Mouse (Mus musculus) limb, embryonic 13.5 days (tissue): ENCODE results near the gene Crtac1. TPM values are rescaled to one million over a fixed set of nuclear protein-coding genes. Genes with fewer than 3 reads are reported as not detected.
A peak's percentile ranks its signal among the peaks of the same experiment; 100 is the strongest.

ENCODE experiments used
- ATAC-seq: fragments of 200-750 bp; cut with Nextera tagmentation; 2 replicates; pipeline ENCODE4 v1.8.0; 2017; ENCODE audit warnings: low read depth, moderate number of reproducible peaks, moderate TSS enrichment; ENCODE audit not compliant: low FRiP score
- H3K27ac ChIP-seq: fragments of 300-500 bp; sonication (generic); 2 replicates; pipeline ENCODE4 v1.5.1; 2015; ENCODE audit warnings: inconsistent platforms, mild to moderate bottlenecking, moderate library complexity
- H3K27me3 ChIP-seq: fragments of 300-500 bp; sonication (generic); 2 replicates; pipeline ENCODE4 v1.6.1; 2015; ENCODE audit warnings: mild to moderate bottlenecking, inconsistent platforms
- H3K36me3 ChIP-seq: fragments of 300-500 bp; sonication (generic); 2 replicates; pipeline ENCODE4 v1.6.1; 2015; ENCODE audit warnings: inconsistent platforms, mild to moderate bottlenecking, moderate library complexity
- H3K4me1 ChIP-seq: fragments of 300-500 bp; sonication (generic); 2 replicates; pipeline ENCODE4 v1.6.1; 2015; ENCODE audit warnings: inconsistent platforms
- H3K4me2 ChIP-seq: fragments of 300-500 bp; sonication (generic); replicated peaks from 2 replicates; pipeline ENCODE4 v1.6.1; 2015; ENCODE audit warnings: inconsistent platforms, mild to moderate bottlenecking, moderate library complexity
- H3K4me3 ChIP-seq: fragments of 300-500 bp; sonication (generic); 2 replicates; pipeline ENCODE4 v1.5.1; 2015; ENCODE audit warnings: moderate library complexity, mild to moderate bottlenecking, inconsistent platforms
- H3K9ac ChIP-seq: fragments of 300-500 bp; sonication (generic); 2 replicates; pipeline ENCODE4 v1.6.1; 2015; ENCODE audit warnings: mild to moderate bottlenecking, inconsistent platforms
- H3K9me3 ChIP-seq: fragments of 300-500 bp; sonication (generic); 2 replicates; pipeline ENCODE4 v1.6.1; 2016; ENCODE audit warnings: inconsistent platforms
- WGBS: fragments of 180-500 bp; shearing (Covaris S2); methylation state at CpG from one replicate; pipeline ENCODE4 v1.1.7; 2015; 5-methylcytosine and 5-hydroxymethylcytosine counted together
- polyA plus RNA-seq: library from polyadenylated mRNA; unstranded; fragments of >200 nt; fragmentation: Nextera tagmentation; extraction: Ambion mirVana; gene quantifications from 2 replicates; pipeline ENCODE4 v1.2.1, GENCODE M21; 2015

Gene Crtac1
- polyA plus RNA-seq, 1 experiment from 2014 or later: 3.9 TPM

DNA sequence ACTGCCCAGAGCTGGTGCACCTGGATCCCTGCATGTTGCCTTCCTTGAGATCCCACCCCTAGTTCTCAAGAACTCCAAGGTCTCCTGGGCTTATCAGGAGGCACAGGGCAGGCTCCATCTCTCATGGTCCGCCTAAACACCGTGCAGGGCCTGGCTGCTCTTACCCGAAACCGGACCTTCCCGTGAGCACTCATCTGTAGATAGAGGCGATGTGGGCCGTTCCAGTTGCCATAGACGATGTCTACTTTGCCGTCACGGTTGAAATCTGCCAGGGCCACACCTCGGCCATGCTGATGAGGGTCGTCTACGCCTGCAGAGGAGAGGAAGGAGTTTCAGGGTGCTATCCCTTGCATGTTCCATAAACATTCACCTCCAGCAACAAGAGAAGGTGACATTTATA, 127.1 kb downstream of the Crtac1 start:
- WGBS: 88% methylated on average over 13 of the region's 13 CpGs
- no peak overlapping the region for H3K9ac ChIP-seq
- H3K4me3 ChIP-seq: no peak overlapping the region
- no peaks in the 10 kb centered on the region for H3K9me3 ChIP-seq
- H3K36me3 ChIP-seq: no peaks in the 10 kb centered on the region
- no peak overlapping the region for H3K4me2 ChIP-seq
- ATAC-seq: no peak
- no peak overlapping the region for H3K27ac ChIP-seq
- peaks cover 13% of the 10 kb centered on the region for H3K27me3 ChIP-seq
- peaks cover 8% of the 10 kb centered on the region for H3K4me1 ChIP-seq

DNA sequence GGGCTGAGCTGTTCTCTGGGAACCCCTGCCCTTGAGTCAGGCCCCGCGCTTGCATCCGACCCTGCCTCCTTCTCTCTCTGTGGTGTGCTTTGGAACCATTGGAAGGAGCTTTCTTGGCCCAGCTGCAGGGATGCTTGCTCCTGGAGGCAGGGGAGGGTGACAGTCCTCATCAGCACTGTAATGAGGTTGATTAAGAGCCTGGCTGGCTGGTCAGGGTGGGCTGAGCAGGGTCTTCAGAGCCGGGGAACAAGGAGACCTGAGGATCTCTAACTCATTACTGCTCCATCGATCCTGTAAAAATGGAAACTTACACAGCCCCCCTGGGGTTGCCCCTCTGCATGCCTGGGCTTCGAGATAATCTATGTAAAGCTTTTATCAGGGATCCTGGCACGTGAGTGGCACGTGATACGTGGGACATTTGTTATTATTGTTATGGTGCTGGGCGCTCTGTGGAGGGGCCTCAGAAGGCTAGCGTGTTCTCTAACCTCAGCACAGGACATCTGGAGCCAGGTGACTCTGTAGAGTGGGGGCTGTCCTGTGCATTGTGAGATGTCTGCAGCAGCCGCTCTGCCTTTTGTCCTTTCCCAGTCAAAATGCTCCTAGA, 128.3 kb downstream of the Crtac1 start:
- H3K4me3 ChIP-seq: no peak overlapping the region
- no peaks in the 10 kb centered on the region for H3K36me3 ChIP-seq
- no peak overlapping the region for H3K4me2 ChIP-seq
- no peaks in the 10 kb centered on the region for H3K9me3 ChIP-seq
- peaks cover 8% of the 10 kb centered on the region for H3K4me1 ChIP-seq
- no peak for ATAC-seq
- no peak overlapping the region for H3K27ac ChIP-seq
- H3K27me3 ChIP-seq: peaks cover 13% of the 10 kb centered on the region
- WGBS: 65% methylated on average over 12 of the region's 12 CpGs
- no peak overlapping the region for H3K9ac ChIP-seq

GRCm38 (mm10) chr19:42293216-42293615, 138.4 kb downstream of the Crtac1 start:
- no peak overlapping the region for H3K4me2 ChIP-seq
- no peaks in the 10 kb centered on the region for H3K27me3 ChIP-seq
- no peaks in the 10 kb centered on the region for H3K36me3 ChIP-seq
- peaks cover 48% of the 10 kb centered on the region for H3K4me1 ChIP-seq
- no peak for ATAC-seq
- 78% methylated on average over 6 of the region's 6 CpGs for WGBS
- H3K9ac ChIP-seq: no peak overlapping the region
- no peak overlapping the region for H3K27ac ChIP-seq
- H3K9me3 ChIP-seq: no peaks in the 10 kb centered on the region
- H3K4me3 ChIP-seq: no peak overlapping the region

- H3K4me1 ChIP-seq: peaks cover 48% of the 10 kb centered on the region
- WGBS: 36% methylated on average over 8 of the region's 8 CpGs
- peak overlapping the region; percentile 33; the same call in 1 of the 2 replicates for H3K27ac ChIP-seq
Measured at GRCm38 (mm10) chr19:42292106-42292505, 139.5 kb downstream of the Crtac1 start.

DNA sequence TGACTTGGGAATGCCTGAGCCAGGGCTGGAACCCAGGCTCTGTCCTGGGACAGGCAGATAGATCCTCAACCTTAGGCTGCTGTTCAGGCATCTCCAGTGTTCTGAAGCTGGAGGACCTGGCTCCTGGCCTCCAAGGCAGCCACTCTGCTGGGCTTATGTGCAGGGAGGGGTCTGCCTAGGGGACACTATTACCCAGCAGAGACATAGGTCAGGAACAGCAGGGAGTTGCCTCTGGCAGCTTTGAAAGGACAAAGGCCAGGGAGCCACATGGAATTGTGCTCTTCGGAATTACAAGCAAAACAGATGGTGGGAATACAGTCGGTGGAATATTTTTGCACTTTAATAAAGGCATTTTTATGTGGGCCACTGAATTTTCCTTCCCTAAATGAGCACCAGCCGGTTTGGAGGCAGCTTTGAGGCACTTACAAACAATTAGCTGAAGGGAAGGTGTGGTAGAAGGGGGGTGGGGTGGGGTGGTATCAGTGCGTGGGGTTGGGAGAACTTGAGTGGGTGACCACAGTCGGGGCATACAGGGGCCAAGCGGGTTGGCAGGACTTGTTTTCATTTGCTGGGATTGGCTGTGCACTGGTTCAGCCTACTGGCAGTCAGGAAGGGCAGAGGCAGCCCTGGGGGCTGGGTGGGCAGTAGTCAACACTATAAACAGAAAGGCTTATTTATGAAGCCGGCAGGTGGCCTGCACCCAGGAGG, 140.5 kb downstream of the Crtac1 start:
- Histone ChIP-seq H3K36me3 (no peaks in the 10 kb centered on the region), H3K4me3 (no peak overlapping the region), H3K9me3 (no peaks in the 10 kb centered on the region), H3K9ac (no peak overlapping the region; the same call in 1 of the 2 replicates), H3K27ac (peak overlapping the region; percentile 33; the same call in 1 of the 2 replicates), H3K4me1 (peaks cover 48% of the 10 kb centered on the region), H3K27me3 (no peaks in the 10 kb centered on the region), H3K4me2 (no peak overlapping the region; the same call in 1 of the 2 replicates)
- WGBS: 21% methylated on average over 7 of the region's 7 CpGs
- ATAC-seq: no peak

More at GRCm38 (mm10) chr19:42292106-42292505, 139.5 kb downstream of the Crtac1 start:
- Histone ChIP-seq H3K4me3 (no peak overlapping the region), H3K9ac (no peak overlapping the region), H3K9me3 (no peaks in the 10 kb centered on the region), H3K36me3 (no peaks in the 10 kb centered on the region), H3K27me3 (no peaks in the 10 kb centered on the region), H3K4me2 (no peak overlapping the region)
- ATAC-seq: no peak

DNA sequence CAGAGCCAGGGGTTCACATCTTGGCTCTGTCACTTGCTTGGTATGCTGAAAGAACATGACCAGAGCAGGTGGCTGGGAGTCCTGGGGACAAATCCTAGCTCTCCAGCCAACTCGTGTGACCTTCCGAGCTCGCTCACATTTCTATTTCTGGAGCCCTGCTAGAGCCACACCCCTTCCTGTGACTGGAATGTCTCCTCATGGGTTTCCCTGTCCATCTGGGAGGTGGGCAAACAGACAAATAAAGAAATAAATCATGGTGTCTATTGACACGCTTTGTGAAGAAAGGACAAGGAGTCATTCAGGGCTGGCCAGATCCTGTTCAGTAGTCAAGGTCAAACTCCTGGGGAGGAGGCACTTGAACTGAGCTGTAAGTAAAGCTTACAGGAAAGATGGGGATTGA, 143.2 kb downstream of the Crtac1 start:
- Histone ChIP-seq H3K9me3 (no peaks in the 10 kb centered on the region), H3K9ac (no peak overlapping the region), H3K4me2 (no peak overlapping the region), H3K27ac (no peak overlapping the region), H3K4me3 (no peak overlapping the region), H3K36me3 (no peaks in the 10 kb centered on the region), H3K4me1 (peaks cover 34% of the 10 kb centered on the region), H3K27me3 (no peaks in the 10 kb centered on the region)
- 74% methylated on average over 4 of the region's 4 CpGs for WGBS
- no peak for ATAC-seq

DNA sequence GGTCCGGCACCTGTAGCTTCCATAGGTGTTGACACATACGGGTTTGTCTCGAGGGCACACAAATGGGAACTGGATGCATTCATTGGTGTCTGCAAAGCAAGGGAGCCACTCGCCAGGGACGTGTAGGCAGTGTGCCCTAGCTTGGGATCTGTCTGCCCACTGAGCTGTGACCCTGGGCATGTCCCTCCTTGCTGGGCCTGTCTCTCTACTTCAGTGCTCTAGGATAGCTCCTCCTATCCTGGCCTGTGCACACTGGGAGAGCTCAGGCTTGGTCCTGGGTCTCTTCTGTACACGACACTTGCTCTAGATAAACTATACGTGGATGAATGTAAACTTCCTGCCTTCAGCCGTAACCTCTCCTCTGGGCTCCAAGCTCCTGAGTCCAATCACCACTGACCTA, 147.4 kb downstream of the Crtac1 start:
- WGBS: 76% methylated on average over 8 of the region's 8 CpGs
- ATAC-seq: no peak; the same call in 1 of the 2 replicates
- no peak overlapping the region for H3K9ac ChIP-seq
- no peaks in the 10 kb centered on the region for H3K9me3 ChIP-seq
- no peaks in the 10 kb centered on the region for H3K27me3 ChIP-seq
- H3K27ac ChIP-seq: no peak overlapping the region
- H3K36me3 ChIP-seq: no peaks in the 10 kb centered on the region
- no peak overlapping the region for H3K4me3 ChIP-seq
- H3K4me1 ChIP-seq: peaks cover 7% of the 10 kb centered on the region; the same call in 1 of the 2 replicates
- no peak overlapping the region for H3K4me2 ChIP-seq

GRCm38 (mm10) chr19:42279611-42280010, 152.0 kb downstream of the Crtac1 start:
- no peak overlapping the region for H3K9ac ChIP-seq
- H3K4me3 ChIP-seq: no peak overlapping the region
- H3K27ac ChIP-seq: no peak overlapping the region
- H3K27me3 ChIP-seq: peaks cover 5% of the 10 kb centered on the region
- H3K4me2 ChIP-seq: no peak overlapping the region
- 58% methylated on average over 3 of the region's 3 CpGs for WGBS
- no peaks in the 10 kb centered on the region for H3K36me3 ChIP-seq
- no peaks in the 10 kb centered on the region for H3K9me3 ChIP-seq
- ATAC-seq: no peak
- peaks cover 3% of the 10 kb centered on the region; the same call in 1 of the 2 replicates for H3K4me1 ChIP-seq

GRCm38 (mm10) chr19:42278461-42278860, 153.1 kb downstream of the Crtac1 start:
- ATAC-seq: no peak
- H3K9me3 ChIP-seq: no peaks in the 10 kb centered on the region

GRCm38 (mm10) chr19:42277288-42277687, 154.3 kb downstream of the Crtac1 start:
- H3K4me1 ChIP-seq: no peaks in the 10 kb centered on the region
- 82% methylated on average over 6 of the region's 6 CpGs for WGBS
- no peak for ATAC-seq
- no peak overlapping the region for H3K27ac ChIP-seq
- H3K27me3 ChIP-seq: peaks cover 5% of the 10 kb centered on the region
- H3K9ac ChIP-seq: no peak overlapping the region
- H3K9me3 ChIP-seq: no peaks in the 10 kb centered on the region
- no peaks in the 10 kb centered on the region for H3K36me3 ChIP-seq
- H3K4me3 ChIP-seq: no peak overlapping the region
- no peak overlapping the region for H3K4me2 ChIP-seq

More at GRCm38 (mm10) chr19:42278461-42278860, 153.1 kb downstream of the Crtac1 start:
- H3K36me3 ChIP-seq: no peaks in the 10 kb centered on the region
- H3K27me3 ChIP-seq: peaks cover 5% of the 10 kb centered on the region
- 0 out of 2 replicates have a peak, but pooled peaks cover 3% of the 10 kb centered on the region for H3K4me1 ChIP-seq
- no peak overlapping the region for H3K4me2 ChIP-seq
- H3K27ac ChIP-seq: no peak overlapping the region
- H3K9ac ChIP-seq: no peak overlapping the region
- WGBS: 78% methylated on average over 5 of the region's 5 CpGs
- no peak overlapping the region for H3K4me3 ChIP-seq

- Histone ChIP-seq H3K9ac (no peak overlapping the region), H3K9me3 (no peaks in the 10 kb centered on the region), H3K4me2 (no peak overlapping the region), H3K4me3 (no peak overlapping the region), H3K36me3 (no peaks in the 10 kb centered on the region), H3K4me1 (peaks cover 5% of the 10 kb centered on the region; the same call in 1 of the 2 replicates), H3K27me3 (peaks cover 34% of the 10 kb centered on the region), H3K27ac (no peak overlapping the region)
- 41% methylated on average over 14 of the region's 14 CpGs for WGBS
- no peak for ATAC-seq
Measured at GRCm38 (mm10) chr19:42272003-42272963, 159.3 kb downstream of the Crtac1 start.

- H3K27me3 ChIP-seq: peaks cover 42% of the 10 kb centered on the region
- ATAC-seq: no peak
- no peak overlapping the region for H3K9ac ChIP-seq
- no peaks in the 10 kb centered on the region for H3K36me3 ChIP-seq
- H3K4me1 ChIP-seq: peaks cover 5% of the 10 kb centered on the region; the same call in 1 of the 2 replicates
- H3K4me3 ChIP-seq: no peak overlapping the region
- WGBS: 73% methylated on average over 7 of the region's 7 CpGs
- no peak overlapping the region for H3K4me2 ChIP-seq
- H3K27ac ChIP-seq: no peak overlapping the region
- H3K9me3 ChIP-seq: no peaks in the 10 kb centered on the region
Measured at GRCm38 (mm10) chr19:42271182-42271581, 160.4 kb downstream of the Crtac1 start.
